Mouse (Mus musculus): Measurements from ENCODE around the gene Wdfy2.
A peak's percentile ranks its signal among the peaks of the same experiment; 100 is the strongest.

The Wdfy2 gene

GRCm38 (mm10) chr14:62975046-62975445 lies 137.6 kb downstream of the Wdfy2 start:
- Histone ChIP-seq H3K4me1 (replicated peaks; ENCODE audit: low read depth, low read length) (peaks cover 14% of the 10 kb centered on the region), H3K9me3 (ENCODE audit: low read length) (no peaks in the 10 kb centered on the region), H3K36me3 (ENCODE audit: insufficient read depth, low read length) (no peaks in the 10 kb centered on the region), H3K27me3 (ENCODE audit: insufficient read depth, low read length) (no peaks in the 10 kb centered on the region), H3K4me3 (replicated peaks; ENCODE audit: low read length) (no peak overlapping the region)
- TF ChIP-seq CTCF (conservative IDR thresholded peaks at IDR 0.05; ENCODE audit: low read length) (peak; percentile 82), POU5F1 (IDR thresholded peaks at IDR 0.05; ENCODE audit: borderline replicate concordance, low read length) (no peak)

- no peak overlapping the region for H3K4me3 ChIP-seq (replicated peaks; ENCODE audit: low read length)
- no peaks in the 10 kb centered on the region for H3K9me3 ChIP-seq (ENCODE audit: low read length)
- H3K27me3 ChIP-seq (ENCODE audit: insufficient read depth, low read length), result no peaks in the 10 kb centered on the region
- H3K4me1 ChIP-seq (replicated peaks; ENCODE audit: low read depth, low read length), result peaks cover 12% of the 10 kb centered on the region
- TF ChIP-seq NANOG (IDR thresholded peaks at IDR 0.05; ENCODE audit: borderline replicate concordance, low read length) (no peak), POU5F1 (IDR thresholded peaks at IDR 0.05; ENCODE audit: borderline replicate concordance, low read length) (no peak), CTCF (conservative IDR thresholded peaks at IDR 0.05; ENCODE audit: low read length) (no peak)
- H3K36me3 ChIP-seq (ENCODE audit: insufficient read depth, low read length), result no peaks in the 10 kb centered on the region
Measured at GRCm38 (mm10) chr14:62979815-62980214, 142.3 kb downstream of the Wdfy2 start.

- H3K36me3 ChIP-seq (ENCODE audit: insufficient read depth, low read length), result no peaks in the 10 kb centered on the region
- H3K9me3 ChIP-seq (ENCODE audit: low read length), result no peaks in the 10 kb centered on the region
- no peaks in the 10 kb centered on the region for H3K27me3 ChIP-seq (ENCODE audit: insufficient read depth, low read length)
- no peak within 1 kb of the TSS for H3K4me3 ChIP-seq (replicated peaks; ENCODE audit: low read length)
- TF ChIP-seq POU5F1 (IDR thresholded peaks at IDR 0.05; ENCODE audit: borderline replicate concordance, low read length) (no peak), NANOG (IDR thresholded peaks at IDR 0.05; ENCODE audit: borderline replicate concordance, low read length) (no peak), CTCF (conservative IDR thresholded peaks at IDR 0.05; ENCODE audit: low read length) (no peak)
- no peaks in the 10 kb centered on the region for H3K4me1 ChIP-seq (replicated peaks; ENCODE audit: low read depth, low read length)
Measured at GRCm38 (mm10) chr14:62984410-62984809, 146.9 kb downstream of the Wdfy2 start, which contains the start of gene Defb48. TSS of gene Defb48 (minus strand) at chr14:62984510.

- no peak overlapping the region for H3K4me3 ChIP-seq (replicated peaks; ENCODE audit: low read length)
- TF ChIP-seq CTCF (conservative IDR thresholded peaks at IDR 0.05; ENCODE audit: low read length) (no peak), NANOG (IDR thresholded peaks at IDR 0.05; ENCODE audit: borderline replicate concordance, low read length) (no peak), POU5F1 (IDR thresholded peaks at IDR 0.05; ENCODE audit: borderline replicate concordance, low read length) (no peak)
- H3K36me3 ChIP-seq (ENCODE audit: insufficient read depth, low read length), result no peaks in the 10 kb centered on the region
- no peaks in the 10 kb centered on the region for H3K9me3 ChIP-seq (ENCODE audit: low read length)
- no peaks in the 10 kb centered on the region for H3K27me3 ChIP-seq (ENCODE audit: insufficient read depth, low read length)
- H3K4me1 ChIP-seq (replicated peaks; ENCODE audit: low read depth, low read length), result no peaks in the 10 kb centered on the region
Measured at GRCm38 (mm10) chr14:62991271-62991670, 153.8 kb downstream of the Wdfy2 start.

GRCm38 (mm10) chr14:62991849-62992510 lies 154.5 kb downstream of the Wdfy2 start:
- no peak overlapping the region for H3K4me3 ChIP-seq (replicated peaks; ENCODE audit: low read length)
- H3K4me1 ChIP-seq (replicated peaks; ENCODE audit: low read depth, low read length), result no peaks in the 10 kb centered on the region

GRCm38 (mm10) chr14:62997777-62998176 lies 160.3 kb downstream of the Wdfy2 start, which contains the start of gene Defb47:
TSS of gene Defb47 (plus strand) at chr14:62998077.
- TF ChIP-seq CTCF (conservative IDR thresholded peaks at IDR 0.05; ENCODE audit: low read length) (no peak), POU5F1 (IDR thresholded peaks at IDR 0.05; ENCODE audit: borderline replicate concordance, low read length) (no peak), NANOG (IDR thresholded peaks at IDR 0.05; ENCODE audit: borderline replicate concordance, low read length) (no peak)
- no peak within 1 kb of the TSS for H3K4me3 ChIP-seq (replicated peaks; ENCODE audit: low read length)
- no peaks in the 10 kb centered on the region for H3K27me3 ChIP-seq (ENCODE audit: insufficient read depth, low read length)
- H3K36me3 ChIP-seq (ENCODE audit: insufficient read depth, low read length), result no peaks in the 10 kb centered on the region
- no peaks in the 10 kb centered on the region for H3K9me3 ChIP-seq (ENCODE audit: low read length)
- H3K4me1 ChIP-seq (replicated peaks; ENCODE audit: low read depth, low read length), result 0 out of 2 replicates have a peak, but pooled peaks cover 2% of the 10 kb centered on the region

More at GRCm38 (mm10) chr14:62991849-62992510, 154.5 kb downstream of the Wdfy2 start:
- TF ChIP-seq CTCF (conservative IDR thresholded peaks at IDR 0.05; ENCODE audit: low read length), result no peak
- no peak for TF ChIP-seq NANOG (IDR thresholded peaks at IDR 0.05; ENCODE audit: borderline replicate concordance, low read length)
- no peak for TF ChIP-seq POU5F1 (IDR thresholded peaks at IDR 0.05; ENCODE audit: borderline replicate concordance, low read length)
- no peaks in the 10 kb centered on the region for H3K27me3 ChIP-seq (ENCODE audit: insufficient read depth, low read length)
- no peaks in the 10 kb centered on the region for H3K9me3 ChIP-seq (ENCODE audit: low read length)
- H3K36me3 ChIP-seq (ENCODE audit: insufficient read depth, low read length), result no peaks in the 10 kb centered on the region

- Histone ChIP-seq H3K4me1 (replicated peaks; ENCODE audit: low read depth, low read length) (0 out of 2 replicates have a peak, but pooled peaks cover 2% of the 10 kb centered on the region), H3K4me3 (replicated peaks; ENCODE audit: low read length) (no peak overlapping the region), H3K27me3 (ENCODE audit: insufficient read depth, low read length) (no peaks in the 10 kb centered on the region), H3K9me3 (ENCODE audit: low read length) (peaks cover 5% of the 10 kb centered on the region; the same call in 1 of the 2 replicates), H3K36me3 (ENCODE audit: insufficient read depth, low read length) (no peaks in the 10 kb centered on the region)
- TF ChIP-seq POU5F1 (IDR thresholded peaks at IDR 0.05; ENCODE audit: borderline replicate concordance, low read length) (no peak), NANOG (IDR thresholded peaks at IDR 0.05; ENCODE audit: borderline replicate concordance, low read length) (no peak), CTCF (conservative IDR thresholded peaks at IDR 0.05; ENCODE audit: low read length) (no peak)
Measured at GRCm38 (mm10) chr14:62998977-62999376, 161.5 kb downstream of the Wdfy2 start.

- TF ChIP-seq NANOG (IDR thresholded peaks at IDR 0.05; ENCODE audit: borderline replicate concordance, low read length), result no peak
- TF ChIP-seq CTCF (conservative IDR thresholded peaks at IDR 0.05; ENCODE audit: low read length), result no peak
- no peak for TF ChIP-seq POU5F1 (IDR thresholded peaks at IDR 0.05; ENCODE audit: borderline replicate concordance, low read length)
- H3K4me3 ChIP-seq (replicated peaks; ENCODE audit: low read length), result no peak overlapping the region
- H3K27me3 ChIP-seq (ENCODE audit: insufficient read depth, low read length), result no peaks in the 10 kb centered on the region
- peaks cover 5% of the 10 kb centered on the region; the same call in 1 of the 2 replicates for H3K9me3 ChIP-seq (ENCODE audit: low read length)
- no peaks in the 10 kb centered on the region for H3K36me3 ChIP-seq (ENCODE audit: insufficient read depth, low read length)
- H3K4me1 ChIP-seq (replicated peaks; ENCODE audit: low read depth, low read length), result 0 out of 2 replicates have a peak, but pooled peaks cover 2% of the 10 kb centered on the region
Measured at GRCm38 (mm10) chr14:63002588-63002987, 165.1 kb downstream of the Wdfy2 start.

All from E14TG2a.4 (cell line).